Mouse (Mus musculus) liver, embryonic 12.5 days (tissue): ENCODE results near the gene Eef1a2. TPM values are rescaled to one million over a fixed set of nuclear protein-coding genes. Genes with fewer than 3 reads are reported as not detected.

Experiments
- polyA plus RNA-seq: library from polyadenylated mRNA; unstranded; fragments of >200 nt; fragmentation: Nextera tagmentation; extraction: Ambion mirVana; gene quantifications from 2 replicates; pipeline ENCODE4 v1.2.1, GENCODE M21; 2016

Gene Eef1a2
- polyA plus RNA-seq, 1 experiment from 2014 or later: not detected

Other genes with a start within 250 kb of the Eef1a2 start
- 42.3 and 42.6 TPM in 2 replicates for gene Ythdf1, start 236.1 kb downstream of the Eef1a2 start, polyA plus RNA-seq
- gene Birc7, start 228.0 kb downstream of the Eef1a2 start, polyA plus RNA-seq: not detected in 2 replicates
- 2.4 and 3.4 TPM in 2 replicates for gene Nkain4, start 202.3 kb downstream of the Eef1a2 start, polyA plus RNA-seq
- 47.4 and 47.6 TPM in 2 replicates for gene Arfgap1, start 189.8 kb downstream of the Eef1a2 start, polyA plus RNA-seq
- 0.15 and 0.23 TPM in 2 replicates for gene Col20a1, start 170.5 kb downstream of the Eef1a2 start, polyA plus RNA-seq
- 0.29 and 0.54 TPM in 2 replicates for gene Chrna4, start 113.5 kb downstream of the Eef1a2 start, polyA plus RNA-seq
- gene Kcnq2, start 21.7 kb downstream of the Eef1a2 start, polyA plus RNA-seq: 0.08 and 0.26 TPM in 2 replicates
- 114 and 115 TPM in 2 replicates for gene Ppdpf, start 30.2 kb upstream of the Eef1a2 start, polyA plus RNA-seq
- gene Ptk6, start 45.8 kb upstream of the Eef1a2 start, polyA plus RNA-seq: 0.04 TPM in 1 of 2 replicates, not detected in the other
- 0.07 and 0.29 TPM in 2 replicates for gene Srms, start 56.2 kb upstream of the Eef1a2 start, polyA plus RNA-seq
- gene Fndc11, start 63.0 kb upstream of the Eef1a2 start, polyA plus RNA-seq: 0.11 and 0.26 TPM in 2 replicates
- 1.7 and 1.8 TPM in 2 replicates for gene Helz2, start 85.0 kb upstream of the Eef1a2 start, polyA plus RNA-seq
- gene Gmeb2, start 131.0 kb upstream of the Eef1a2 start, polyA plus RNA-seq: 13.0 and 14.4 TPM in 2 replicates
- gene Stmn3, start 157.5 kb upstream of the Eef1a2 start, polyA plus RNA-seq: 0.18 TPM in 1 of 2 replicates, not detected in the other
- 39.8 and 40.4 TPM in 2 replicates for gene Rtel1, start 162.7 kb upstream of the Eef1a2 start, polyA plus RNA-seq
- 22.6 and 23.9 TPM in 2 replicates for gene Zgpat, start 207.9 kb upstream of the Eef1a2 start, polyA plus RNA-seq
- gene Arfrp1, start 208.4 kb upstream of the Eef1a2 start, polyA plus RNA-seq: 34.4 and 36.7 TPM in 2 replicates
- 10.3 and 12.1 TPM in 2 replicates for gene Lime1, start 223.1 kb upstream of the Eef1a2 start, polyA plus RNA-seq